Mouse (Mus musculus): ENCODE data around the gene Mfng.

GRCm38 (mm10) chr15:78804326-78804725, 31.1 kb upstream of the Mfng start:
- TF ChIP-seq CTCF (IDR thresholded peaks at IDR 0.05; ENCODE audit: borderline replicate concordance, insufficient read depth, low read length) (no peak), POLR2A (IDR thresholded peaks at IDR 0.05; ENCODE audit: low read depth, low read length) (no peak)
